Mouse (Mus musculus): ENCODE data around the gene Odf2. TPM values are rescaled to one million over a fixed set of nuclear protein-coding genes. Genes with fewer than 3 reads are reported as not detected.
"Not testable (repeated sequence)": the region's sequence is repeated elsewhere in the genome, so short reads cannot be mapped to it uniquely, and the experiment has no call there.

Gene Odf2
- total RNA-seq, 2 experiments from 2014 or later, result 119 TPM

- intact Hi-C loops (cut with DNase I), result no loop called here
- DNase-seq, result peak; percentile 87
These were observed 19.9 kb upstream of the Odf2 start, which contains the start of gene Cercam for GRCm38 (mm10) chr2:29868949-29869645. Gene Cercam, plus strand, starts transcription at chr2:29869164.

GRCm38 (mm10) chr2:29869646-29870451, 19.2 kb upstream of the Odf2 start:
- DNase-seq, result no peak
- intact Hi-C loops (cut with DNase I), result no loop called here

GRCm38 (mm10) chr2:29872581-29873295, 16.3 kb upstream of the Odf2 start:
- DNase-seq, result no peak
- intact Hi-C loops (cut with DNase I), result no loop called here

GRCm38 (mm10) chr2:29873801-29874200, 15.2 kb upstream of the Odf2 start:
- intact Hi-C loops (cut with DNase I), result no loop called here
- no peak for DNase-seq

- DNase-seq, result no peak
- intact Hi-C loops (cut with DNase I), result no loop called here
These were observed 11.0 kb upstream of the Odf2 start for GRCm38 (mm10) chr2:29878061-29878460.

- intact Hi-C loops (cut with DNase I), result no loop called here
These were observed 9.8 kb upstream of the Odf2 start for GRCm38 (mm10) chr2:29879191-29879590.

DNA sequence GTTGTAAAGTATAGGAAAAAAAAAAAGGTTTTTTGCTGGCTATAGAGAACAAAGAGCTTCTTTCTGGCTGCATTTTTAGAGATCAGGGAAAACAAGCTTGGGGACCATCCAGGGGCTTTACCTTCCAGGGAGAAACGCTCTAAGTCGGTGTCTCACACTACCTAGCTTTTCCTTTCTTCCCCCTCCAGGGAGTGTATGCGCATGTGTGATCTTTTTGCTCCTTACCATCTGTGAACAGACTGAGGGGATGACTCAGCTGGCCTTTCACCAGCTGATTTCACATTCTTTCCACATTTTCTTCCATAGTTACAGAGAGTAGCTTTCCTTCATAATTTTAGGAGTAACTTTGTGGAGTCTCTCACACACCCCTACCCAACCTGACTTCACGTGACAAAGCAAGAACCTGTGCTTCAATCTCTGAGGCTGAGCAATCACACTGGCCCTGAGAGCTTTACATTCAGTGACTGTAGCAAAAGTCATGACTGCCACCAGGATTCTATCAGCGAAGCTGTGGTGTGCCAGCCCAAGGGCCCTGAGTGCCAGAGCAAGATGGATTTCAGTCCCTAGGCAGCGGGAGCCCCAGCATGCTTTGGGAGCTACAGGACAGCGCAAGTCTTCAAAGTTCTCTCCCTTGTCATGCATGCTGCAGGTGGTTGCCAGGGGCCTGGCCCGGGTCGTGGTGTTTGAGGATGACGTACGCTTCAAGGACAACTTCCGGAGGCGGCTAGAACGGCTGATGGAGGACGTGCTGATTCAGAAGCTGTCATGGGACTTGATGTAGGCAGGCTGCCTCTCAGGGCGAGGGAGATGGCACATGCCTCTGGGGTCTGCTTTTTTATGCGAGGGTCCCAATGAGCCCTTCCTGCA, 8.8 kb upstream of the Odf2 start:
- intact Hi-C loops (cut with DNase I), result no loop called here
- DNase-seq, result no peak

More at GRCm38 (mm10) chr2:29879191-29879590, 9.8 kb upstream of the Odf2 start:
- no peak for DNase-seq

DNA sequence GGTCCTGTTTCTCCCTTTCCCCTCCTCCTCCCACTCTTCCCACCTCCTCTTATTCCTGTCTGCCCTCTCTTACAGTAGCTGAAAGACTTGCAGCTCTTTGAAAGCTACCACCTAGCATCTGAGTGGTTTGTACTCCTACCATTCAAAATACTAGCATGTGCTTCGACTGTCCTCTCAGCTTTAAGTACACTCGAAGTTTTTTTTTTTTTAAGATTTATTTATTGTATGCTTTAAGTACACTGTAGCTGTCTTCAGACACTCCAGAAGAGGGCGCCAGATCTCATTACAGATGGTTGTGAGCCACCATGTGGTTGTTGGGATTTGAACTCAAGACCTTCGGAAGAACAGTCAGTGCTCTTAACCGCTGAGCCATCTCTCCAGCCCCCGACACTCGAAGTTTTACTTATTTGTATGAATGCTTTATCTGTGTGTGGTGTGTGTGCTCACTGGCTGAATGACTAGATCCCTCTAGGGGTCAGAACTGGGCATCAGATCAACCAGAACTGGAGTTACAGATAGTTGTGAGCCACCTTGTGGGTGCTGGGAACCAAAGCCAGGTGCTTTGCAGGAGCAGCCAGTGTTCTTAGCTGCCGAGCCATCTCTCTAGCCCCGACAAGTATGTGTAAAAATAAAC, 2.2 kb upstream of the Odf2 start:
- not testable (repeated sequence) for DNase-seq

GRCm38 (mm10) chr2:29889991-29890833, 1.2 kb downstream of the Odf2 start:
- DNase-seq, result peak; percentile 85
- intact Hi-C loops (cut with DNase I), result no loop called here

More for the DNA sequence above, 2.2 kb upstream of the Odf2 start:
- intact Hi-C loops (cut with DNase I), result not testable (repeated sequence)

DNA sequence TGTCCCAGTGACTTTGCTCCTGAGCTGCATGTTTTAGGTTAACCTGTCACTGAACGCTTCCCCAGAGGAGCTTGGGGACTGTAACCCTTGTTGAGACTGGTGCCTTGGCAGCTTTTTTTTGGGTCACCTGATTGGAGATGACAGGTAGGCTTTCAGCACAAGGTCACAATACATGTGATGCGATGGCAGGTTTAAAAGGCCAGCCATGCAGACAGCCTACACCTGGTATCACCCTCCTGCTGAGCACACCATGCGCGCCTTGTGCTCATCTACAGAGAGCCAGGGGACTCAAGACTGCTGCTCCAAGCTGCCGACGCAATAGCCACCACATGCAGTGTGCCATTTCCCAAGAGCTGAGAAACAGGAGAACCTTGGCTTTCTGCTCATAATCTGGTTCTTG, 2.8 kb downstream of the Odf2 start:
- intact Hi-C loops (cut with DNase I), result no loop called here
- DNase-seq, result no peak

- intact Hi-C loops (cut with DNase I), result no loop called here
These were observed 7.0 kb downstream of the Odf2 start for GRCm38 (mm10) chr2:29896071-29896470.

GRCm38 (mm10) chr2:29897366-29897765, 8.3 kb downstream of the Odf2 start:
- intact Hi-C loops (cut with DNase I), result no loop called here

More at GRCm38 (mm10) chr2:29896071-29896470, 7.0 kb downstream of the Odf2 start:
- DNase-seq, result no peak

DNA sequence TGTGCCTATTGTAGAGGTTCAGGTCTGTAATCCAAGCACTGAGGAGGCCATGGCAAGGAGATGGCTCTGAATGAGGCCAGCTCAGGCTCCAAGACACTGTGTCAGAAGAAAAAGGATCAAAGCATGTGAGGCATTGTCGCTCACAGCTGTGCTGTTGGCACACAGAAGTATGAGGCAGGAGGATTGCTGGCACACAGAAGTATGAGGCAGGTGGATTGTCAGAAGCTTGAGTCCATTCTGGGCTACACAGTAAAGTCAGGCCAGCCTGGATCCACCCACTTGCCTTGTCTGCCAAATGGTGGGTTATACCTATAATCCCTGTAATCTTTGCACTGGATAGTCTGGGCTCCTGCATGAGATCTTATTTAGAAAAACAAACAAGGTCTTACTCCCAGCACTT, 9.1 kb downstream of the Odf2 start:
- intact Hi-C loops (cut with DNase I), result no loop called here
- DNase-seq, result no peak

More at GRCm38 (mm10) chr2:29897366-29897765, 8.3 kb downstream of the Odf2 start:
- no peak for DNase-seq

GRCm38 (mm10) chr2:29902194-29902593, 13.2 kb downstream of the Odf2 start:
- intact Hi-C loops (cut with DNase I), result loop anchor here (5.0 kb wide), 1 partner anchor 105 kb away; no protein-coding TSS in a partner anchor
- no peak for DNase-seq

- intact Hi-C loops (cut with DNase I); DNase-seq: not testable (repeated sequence)
These were observed 19.1 kb downstream of the Odf2 start for GRCm38 (mm10) chr2:29908171-29908570.

DNA sequence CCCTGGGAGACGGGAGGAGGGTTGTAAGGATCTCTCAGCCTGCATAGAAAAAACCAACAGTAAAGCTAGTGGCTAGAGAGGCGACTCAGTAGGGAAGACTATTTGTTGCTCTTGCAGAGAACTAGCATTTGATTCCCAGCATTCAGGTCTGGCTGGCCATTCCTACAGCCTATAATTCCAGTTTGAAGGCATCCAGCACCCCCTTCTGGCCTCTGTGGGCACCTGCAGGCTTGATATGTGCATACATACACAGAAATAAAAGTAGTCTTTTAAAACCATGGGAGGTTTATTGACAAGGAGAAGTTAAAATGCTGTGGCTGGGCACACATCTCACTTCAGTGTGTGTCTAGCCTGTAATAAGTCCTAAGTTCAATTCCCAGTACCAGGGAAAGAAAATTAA, 21.0 kb downstream of the Odf2 start:
- intact Hi-C loops (cut with DNase I), result no loop called here
- no peak for DNase-seq

- intact Hi-C loops (cut with DNase I), result no loop called here
- DNase-seq, result no peak
These were observed 28.6 kb downstream of the Odf2 start for GRCm38 (mm10) chr2:29917621-29918020.

- peak; percentile 36 for DNase-seq
- intact Hi-C loops (cut with DNase I), result no loop called here
These were observed 33.0 kb downstream of the Odf2 start for GRCm38 (mm10) chr2:29922011-29922410.

GRCm38 (mm10) chr2:29926542-29926941, 37.5 kb downstream of the Odf2 start:
- intact Hi-C loops (cut with DNase I), result no loop called here

More at GRCm38 (mm10) chr2:29926542-29926941, 37.5 kb downstream of the Odf2 start:
- no peak for DNase-seq
